8 mouse cellular contexts compared by ENCODE assay signal in genomic region chr4:116555413-116556300, GRCm38 (mm10). TPM values are rescaled to one million over a fixed set of nuclear protein-coding genes. Genes with fewer than 3 reads are reported as not detected.
A peak's percentile ranks its signal among the peaks of the same experiment; 100 is the strongest.
DNase-seq lines count a peak whose midpoint lies in the region; ATAC-seq and TF ChIP-seq lines count a peak whose summit lies in the region.

Gene Tmem69 (minus strand): TSS chr4:116555936.

- H3K27ac ChIP-seq in forebrain, embryonic 16.5 days (ENCODE audit: low read length): peak within 1 kb of the TSS; percentile 95
- peak within 1 kb of the TSS; percentile 95 for H3K27ac ChIP-seq in lung, embryonic 15.5 days

- H3K4me2 ChIP-seq in forebrain, embryonic 16.5 days (ENCODE audit: low read length): peak within 1 kb of the TSS; percentile 66
- H3K4me2 ChIP-seq in lung, embryonic 15.5 days: peak within 1 kb of the TSS; percentile 74

- H3K9ac ChIP-seq in forebrain, embryonic 16.5 days (replicated peaks; ENCODE audit: low read depth, low read length): peak within 1 kb of the TSS; percentile 86
- H3K9ac ChIP-seq in lung, embryonic 15.5 days: peak within 1 kb of the TSS; percentile 72

- H3K9me3 ChIP-seq in G1E (replicated peaks): no peaks in the 10 kb centered on the region
- H3K9me3 ChIP-seq in forebrain, embryonic 16.5 days (ENCODE audit: control insufficient read depth, low read length): no peaks in the 10 kb centered on the region
- no peaks in the 10 kb centered on the region for H3K9me3 ChIP-seq in lung, embryonic 15.5 days

- 2% methylated on average over 23 of the region's 23 CpGs for WGBS in forebrain, embryonic 16.5 days
- 2% methylated on average over 23 of the region's 23 CpGs for WGBS in lung, embryonic 15.5 days

- peak within 1 kb of the TSS; percentile 97 for H3K4me3 ChIP-seq in G1E (ENCODE audit: low read depth, low read length)
- peak within 1 kb of the TSS; percentile 97 for H3K4me3 ChIP-seq in forebrain, embryonic 16.5 days (replicated peaks; ENCODE audit: low read length)
- peak within 1 kb of the TSS; percentile 75 for H3K4me3 ChIP-seq in lung, embryonic 15.5 days

- no peak; the same call in 1 of the 2 replicates for ATAC-seq in G1E (ENCODE audit: extremely low read depth, insufficient number of reproducible peaks, low FRiP score, poor library complexity, severe bottlenecking)
- no peak for ATAC-seq in forebrain, embryonic 16.5 days
- ATAC-seq in lung, embryonic 15.5 days (ENCODE audit: borderline replicate concordance, extremely low read depth, low FRiP score, low TSS enrichment): no peak

- no peaks in the 10 kb centered on the region for H3K27me3 ChIP-seq in G1E (ENCODE audit: insufficient read depth, low read length)
- H3K27me3 ChIP-seq in forebrain, embryonic 16.5 days (replicated peaks; ENCODE audit: control insufficient read depth, insufficient read depth, low read length): no peaks in the 10 kb centered on the region
- no peaks in the 10 kb centered on the region for H3K27me3 ChIP-seq in lung, embryonic 15.5 days

- peaks cover 15% of the 10 kb centered on the region for H3K4me1 ChIP-seq in G1E (ENCODE audit: insufficient read depth, low read depth, low read length)
- H3K4me1 ChIP-seq in forebrain, embryonic 16.5 days (replicated peaks; ENCODE audit: control insufficient read depth, insufficient read depth, low read length): peaks cover 15% of the 10 kb centered on the region
- peaks cover 7% of the 10 kb centered on the region; the same call in 1 of the 2 replicates for H3K4me1 ChIP-seq in lung, embryonic 15.5 days

- no peak for DNase-seq in G1E (ENCODE audit: low spot score)
- peak; percentile 71 for DNase-seq in cerebellum, adult 11-12 months
- peak; percentile 81 for DNase-seq in heart, postnatal 4 days
- peak; percentile 66 to 77 for DNase-seq in layer of hippocampus, adult 8-10 months (ENCODE audit: low spot score in 2 of 2)
- DNase-seq in ovary, adult 18-20 months (ENCODE audit: low spot score): peak; percentile 46
- peak; percentile 69 for DNase-seq in thymus, postnatal 0 days (ENCODE audit: low spot score)

- no peak for TF ChIP-seq CTCF in G1E (IDR thresholded peaks at IDR 0.05; ENCODE audit: low read depth, low read length)

- H3K36me3 ChIP-seq in G1E (replicated peaks): peaks cover 32% of the 10 kb centered on the region
- no peaks in the 10 kb centered on the region; the same call in 1 of the 2 replicates for H3K36me3 ChIP-seq in forebrain, embryonic 16.5 days (ENCODE audit: control insufficient read depth, insufficient read depth)
- H3K36me3 ChIP-seq in lung, embryonic 15.5 days: peaks cover 13% of the 10 kb centered on the region

RNA-seq across cellular contexts. Expression of gene Tmem69, which starts in this region (rescaled TPM):
- 99.9 and 128 TPM in 2 replicates for total RNA-seq in G1E (2014; fragmentation: Nextera tagmentation)
- total RNA-seq in G1E (2017): 18.9 and 23.2 TPM in 2 replicates
- 2.1 and 5.6 TPM in 2 replicates for polyA plus RNA-seq in G1E (2012)
- polyA plus RNA-seq in forebrain, embryonic 16.5 days (2015; fragmentation: Nextera tagmentation; extraction: Ambion mirVana): 28.3 and 30.0 TPM in 2 replicates
- total RNA-seq in heart, postnatal 4 days (2021): 10 to 100 TPM; 18.6 to 20.0 TPM
- 10 to 100 TPM; 10.1 to 15.6 (median 14.4) TPM for total RNA-seq in layer of hippocampus, adult 8-10 months (2022)
- 22.8 and 26.7 TPM in 2 replicates for polyA plus RNA-seq in lung, embryonic 15.5 days (2015; fragmentation: Nextera tagmentation; extraction: Ambion mirVana)
- polyA plus RNA-seq in thymus, postnatal 0 days (2015; fragmentation: Nextera tagmentation; extraction: Ambion mirVana): 26.9 and 31.4 TPM in 2 replicates
